Mouse (Mus musculus) stomach, postnatal 0 days (tissue): ENCODE measurements around the gene Rpl26. TPM values are rescaled to one million over a fixed set of nuclear protein-coding genes. Genes with fewer than 3 reads are reported as not detected.

Source experiments
- ATAC-seq: fragments of 200-750 bp; cut with Nextera tagmentation; 2 replicates; pipeline ENCODE4 v1.8.0; 2017; ENCODE audit not compliant: low FRiP score, low TSS enrichment
- DNase-seq: peaks from one replicate; pipeline ENCODE4 v3.0.0-alpha.2; 2016; ENCODE audit warnings: low spot score
- H3K27ac ChIP-seq: fragments of 300-500 bp; sonication (generic); replicated peaks from 2 replicates; pipeline ENCODE4 v1.5.1; 2014; ENCODE audit warnings: mild to moderate bottlenecking, control low read depth
- H3K27me3 ChIP-seq: fragments of 300-500 bp; sonication (generic); 2 replicates; pipeline ENCODE4 v1.6.1; 2014; ENCODE audit warnings: low read length; ENCODE audit not compliant: control insufficient read depth, insufficient read depth
- H3K36me3 ChIP-seq: fragments of 300-500 bp; sonication (generic); 2 replicates; pipeline ENCODE4 v1.6.1; 2014; ENCODE audit warnings: low read length, mixed read lengths; ENCODE audit not compliant: control insufficient read depth, insufficient read depth
- H3K4me1 ChIP-seq: fragments of 300-500 bp; sonication (generic); replicated peaks from 2 replicates; pipeline ENCODE4 v1.6.1; 2014; ENCODE audit warnings: antibody characterized with exemption; ENCODE audit not compliant: control insufficient read depth, insufficient read depth
- H3K4me2 ChIP-seq: fragments of 300-500 bp; sonication (generic); replicated peaks from 2 replicates; pipeline ENCODE4 v1.6.1; 2014; ENCODE audit warnings: low read depth, mild to moderate bottlenecking, control low read depth, moderate library complexity
- H3K4me3 ChIP-seq: fragments of 300-500 bp; sonication (generic); 2 replicates; pipeline ENCODE4 v1.5.1; 2014; ENCODE audit warnings: low read depth, low read length, control low read depth
- H3K9ac ChIP-seq: fragments of 300-500 bp; sonication (generic); 2 replicates; pipeline ENCODE4 v1.6.1; 2014; ENCODE audit warnings: mild to moderate bottlenecking, low read length, control low read depth, mixed read lengths
- H3K9me3 ChIP-seq: fragments of 300-500 bp; sonication (generic); 2 replicates; pipeline ENCODE4 v1.6.1; 2016; ENCODE audit warnings: low read length; ENCODE audit not compliant: control insufficient read depth
- CTCF ChIP-seq: IDR thresholded peaks from 2 replicates; pipeline ENCODE4 v1.5.1; 2016; ENCODE audit warnings: antibody characterized with exemption, low read depth, mild to moderate bottlenecking, moderate library complexity
- EP300 ChIP-seq: optimal IDR thresholded peaks from 2 replicates; pipeline ENCODE3; 2016; ENCODE audit warnings: antibody characterized with exemption
- WGBS: fragments of 180-500 bp; shearing (Covaris S2); extraction: QIAGEN DNeasy Blood & Tissue Kit; methylation state at CpG from one replicate; pipeline ENCODE4 v1.1.7; 2014; 5-methylcytosine and 5-hydroxymethylcytosine counted together
- polyA plus RNA-seq: library from polyadenylated mRNA; unstranded; fragments of >200 nt; fragmentation: Nextera tagmentation; extraction: Ambion mirVana; gene quantifications from 2 replicates; pipeline ENCODE4 v1.2.1, GENCODE M21; 2015

Rpl26 gene
- polyA plus RNA-seq, 1 experiment from 2014 or later = 899 TPM

DNA sequence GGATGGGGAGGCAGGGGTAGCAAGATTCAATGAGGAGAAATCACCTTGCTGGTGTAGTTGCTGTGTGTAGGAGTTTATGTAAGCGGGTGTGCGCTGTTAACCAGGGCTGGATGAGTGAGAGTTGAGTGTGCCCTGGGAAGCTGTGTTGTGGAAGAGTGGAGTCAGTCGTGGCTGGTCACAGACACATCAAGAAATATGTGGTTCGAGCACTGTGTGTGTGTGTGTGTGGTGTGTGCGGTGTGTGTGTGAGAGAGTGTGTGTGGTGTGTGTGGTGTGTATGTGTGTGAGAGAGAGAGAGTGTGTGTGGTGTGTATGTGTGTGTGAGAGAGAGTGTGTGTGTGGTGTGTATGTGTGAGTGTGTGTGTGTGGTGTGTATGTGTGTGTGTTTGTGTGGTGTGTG is 54.1 kb downstream of the Rpl26 start:
- Histone ChIP-seq H3K27ac (no peak overlapping the region), H3K4me1 (peaks cover 3% of the 10 kb centered on the region; the same call in 1 of the 2 replicates), H3K4me2 (peak overlapping the region; percentile 63), H3K9me3 (no peaks in the 10 kb centered on the region), H3K4me3 (no peak overlapping the region), H3K36me3 (no peaks in the 10 kb centered on the region), H3K27me3 (no peaks in the 10 kb centered on the region), H3K9ac (no peak overlapping the region)
- 67% methylated on average over 5 of the region's 5 CpGs for WGBS
- DNase-seq (no peak), ATAC-seq (no peak; the same call in 1 of the 2 replicates)
- TF ChIP-seq CTCF = no peak
- TF ChIP-seq EP300 = no peak

DNA sequence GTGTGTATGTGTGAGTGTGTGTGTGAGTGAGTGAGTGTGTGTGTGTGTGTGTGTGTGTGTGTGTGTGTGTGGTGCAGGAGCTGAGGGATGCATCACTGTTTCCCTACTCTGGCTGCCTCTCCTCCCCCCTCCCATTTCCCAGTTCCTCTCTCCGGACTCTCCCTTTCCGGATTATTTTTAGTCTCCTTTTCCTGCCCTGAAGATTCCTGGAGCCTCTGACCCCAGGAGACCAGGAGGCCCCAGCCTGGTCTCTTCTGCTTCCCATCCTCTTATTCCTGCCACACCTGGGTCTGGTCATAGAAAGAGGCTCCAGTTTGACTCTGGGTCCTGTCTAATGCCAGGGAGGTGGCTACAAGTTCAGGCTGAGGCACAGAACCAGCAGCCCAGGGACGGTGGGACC is 54.7 kb downstream of the Rpl26 start:
- H3K4me3 ChIP-seq = no peak overlapping the region
- no peak overlapping the region for H3K4me2 ChIP-seq
- no peaks in the 10 kb centered on the region for H3K27me3 ChIP-seq
- 40% methylated on average over 3 of the region's 3 CpGs for WGBS
- no peak for DNase-seq
- peak overlapping the region; percentile 49; the same call in 1 of the 2 replicates for H3K27ac ChIP-seq
- H3K4me1 ChIP-seq = peaks cover 3% of the 10 kb centered on the region; the same call in 1 of the 2 replicates
- TF ChIP-seq EP300 (no peak), CTCF (no peak)
- no peak overlapping the region for H3K9ac ChIP-seq
- ATAC-seq = no peak
- H3K36me3 ChIP-seq = no peaks in the 10 kb centered on the region
- H3K9me3 ChIP-seq = no peaks in the 10 kb centered on the region

Other genes starting within 250 kb of the Rpl26 start
- gene Myh10, start 210.0 kb upstream of the Rpl26 start, polyA plus RNA-seq = 20.0 and 20.5 TPM in 2 replicates
- 86.4 and 92.6 TPM in 2 replicates for gene Ndel1, start 29.7 kb upstream of the Rpl26 start, polyA plus RNA-seq
- 5.4 and 5.8 TPM in 2 replicates for gene Rnf222, start 13.0 kb upstream of the Rpl26 start, polyA plus RNA-seq
- gene Odf4, start 25.5 kb downstream of the Rpl26 start, polyA plus RNA-seq = 0.22 TPM in 1 of 2 replicates, not detected in the other
- 2.8 and 3.0 TPM in 2 replicates for gene Arhgef15, start 55.9 kb downstream of the Rpl26 start, polyA plus RNA-seq
- gene Slc25a35, start 66.5 kb downstream of the Rpl26 start, polyA plus RNA-seq = 4.9 and 5.8 TPM in 2 replicates
- 34.8 and 35.1 TPM in 2 replicates for gene Rangrf, start 73.6 kb downstream of the Rpl26 start, polyA plus RNA-seq
- 7.4 and 8.0 TPM in 2 replicates for gene Pfas, start 106.9 kb downstream of the Rpl26 start, polyA plus RNA-seq
- 11.1 and 11.5 TPM in 2 replicates for gene Ctc1, start 114.3 kb downstream of the Rpl26 start, polyA plus RNA-seq
- 24.7 and 34.0 TPM in 2 replicates for gene Aurkb, start 144.1 kb downstream of the Rpl26 start, polyA plus RNA-seq
- gene Borcs6, start 158.1 kb downstream of the Rpl26 start, polyA plus RNA-seq = 14.6 and 16.7 TPM in 2 replicates
- 28.4 and 30.8 TPM in 2 replicates for gene Tmem107, start 169.2 kb downstream of the Rpl26 start, polyA plus RNA-seq
- gene Vamp2, start 186.9 kb downstream of the Rpl26 start, polyA plus RNA-seq = 43.0 and 53.7 TPM in 2 replicates
- gene Per1, start 193.6 kb downstream of the Rpl26 start, polyA plus RNA-seq = 7.7 and 13.1 TPM in 2 replicates
- gene Hes7, start 218.8 kb downstream of the Rpl26 start, polyA plus RNA-seq = 0.29 and 0.41 TPM in 2 replicates
- gene 9130213A22Rik, start 221.0 kb downstream of the Rpl26 start, polyA plus RNA-seq = 0.24 and 0.41 TPM in 2 replicates
- 20.2 and 22.5 TPM in 2 replicates for gene Aloxe3, start 224.3 kb downstream of the Rpl26 start, polyA plus RNA-seq